Mouse (Mus musculus) midbrain, embryonic 13.5 days (tissue): ENCODE data around the gene Spcs2. TPM values are rescaled to one million over a fixed set of nuclear protein-coding genes. Genes with fewer than 3 reads are reported as not detected.

Experiments
- ATAC-seq: fragments of 200-750 bp; cut with Nextera tagmentation; 2 replicates; pipeline ENCODE4 v1.8.0; 2017; ENCODE audit warnings: mild to moderate bottlenecking, moderate TSS enrichment, moderate library complexity
- H3K27ac ChIP-seq: fragments of 300-500 bp; sonication (generic); 2 replicates; pipeline ENCODE4 v1.5.1; 2015; ENCODE audit warnings: inconsistent platforms, mild to moderate bottlenecking, moderate library complexity
- H3K27me3 ChIP-seq: fragments of 300-500 bp; sonication (generic); 2 replicates; pipeline ENCODE4 v1.6.1; 2015; ENCODE audit warnings: mild to moderate bottlenecking, inconsistent platforms
- H3K36me3 ChIP-seq: fragments of 300-500 bp; sonication (generic); 2 replicates; pipeline ENCODE4 v1.6.1; 2015; ENCODE audit warnings: mild to moderate bottlenecking, inconsistent platforms
- H3K4me1 ChIP-seq: fragments of 300-500 bp; sonication (generic); replicated peaks from 2 replicates; pipeline ENCODE4 v1.6.1; 2015; ENCODE audit warnings: inconsistent platforms
- H3K4me2 ChIP-seq: fragments of 300-500 bp; sonication (generic); replicated peaks from 2 replicates; pipeline ENCODE4 v1.6.1; 2015; ENCODE audit warnings: moderate library complexity, mild to moderate bottlenecking, inconsistent platforms
- H3K4me3 ChIP-seq: fragments of 300-500 bp; sonication (generic); replicated peaks from 2 replicates; pipeline ENCODE4 v1.5.1; 2015; ENCODE audit warnings: mild to moderate bottlenecking, inconsistent platforms
- H3K9ac ChIP-seq: fragments of 300-500 bp; sonication (generic); replicated peaks from 2 replicates; pipeline ENCODE4 v1.6.1; 2015; ENCODE audit warnings: mild to moderate bottlenecking, inconsistent platforms
- H3K9me3 ChIP-seq: fragments of 300-500 bp; sonication (generic); 2 replicates; pipeline ENCODE4 v1.6.1; 2016; ENCODE audit warnings: mild to moderate bottlenecking, inconsistent platforms
- WGBS: fragments of 180-500 bp; shearing (Covaris S2); methylation state at CpG from one replicate; pipeline ENCODE4 v1.1.7; 2015; 5-methylcytosine and 5-hydroxymethylcytosine counted together
- polyA plus RNA-seq: library from polyadenylated mRNA; unstranded; fragments of >200 nt; fragmentation: Nextera tagmentation; extraction: Ambion mirVana; gene quantifications from 2 replicates; pipeline ENCODE4 v1.2.1, GENCODE M21; 2015

The Spcs2 gene
- polyA plus RNA-seq, 1 experiment from 2014 or later: 326 TPM

DNA sequence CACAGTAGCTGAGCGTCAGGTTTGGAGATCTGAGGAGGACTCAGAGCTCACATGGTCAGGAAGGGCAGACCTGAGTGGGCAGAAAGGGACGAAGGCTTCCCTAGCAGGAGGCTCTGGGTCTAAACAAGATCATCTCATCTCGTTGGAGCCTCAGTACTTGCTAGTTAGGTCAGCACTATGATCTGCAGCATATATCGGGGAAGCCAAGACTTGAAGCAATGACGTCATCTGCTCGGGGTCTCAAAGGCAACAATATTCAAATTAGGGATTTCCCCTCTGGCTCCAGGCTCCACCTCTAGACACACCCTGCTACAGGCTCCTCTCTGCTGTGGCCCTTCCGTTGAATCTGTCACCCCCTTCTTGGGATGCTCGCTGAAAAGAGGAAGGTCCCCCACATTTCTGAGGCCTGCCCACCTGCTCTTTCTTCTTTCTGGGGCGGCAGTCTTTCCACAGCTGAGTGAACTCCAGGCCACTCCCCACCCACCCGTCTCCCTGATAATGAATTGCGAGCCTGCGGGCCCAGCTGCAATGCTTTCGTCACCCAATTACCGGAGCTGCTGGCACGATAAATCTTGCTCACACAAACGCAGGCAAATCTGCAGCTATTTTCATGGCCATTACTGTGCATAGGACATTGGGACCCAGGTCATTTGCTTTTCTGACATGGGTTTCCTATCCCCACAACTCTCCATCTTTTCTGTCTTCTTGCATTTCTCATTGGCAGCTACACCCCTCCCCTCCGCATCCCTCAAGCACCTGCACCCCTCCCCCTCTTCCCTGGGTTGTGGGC is 67.9 kb downstream of the Spcs2 start:
- peak; percentile 67 for ATAC-seq
- Histone ChIP-seq H3K36me3 (no peaks in the 10 kb centered on the region), H3K27me3 (0 out of 2 replicates have a peak, but pooled peaks cover 2% of the 10 kb centered on the region), H3K9ac (peak overlapping the region; percentile 42), H3K4me3 (peak overlapping the region; percentile 13; the same call in 1 of the 2 replicates), H3K4me1 (peaks cover 31% of the 10 kb centered on the region), H3K27ac (peak overlapping the region; percentile 32), H3K9me3 (no peaks in the 10 kb centered on the region), H3K4me2 (peak overlapping the region; percentile 45)
- WGBS: 12% methylated on average over 17 of the region's 17 CpGs

- H3K4me3 ChIP-seq: no peak overlapping the region
- no peaks in the 10 kb centered on the region for H3K36me3 ChIP-seq
- H3K9ac ChIP-seq: no peak overlapping the region
- peaks cover 31% of the 10 kb centered on the region for H3K4me1 ChIP-seq
- 0 out of 2 replicates have a peak, but pooled peaks cover 2% of the 10 kb centered on the region for H3K27me3 ChIP-seq
- H3K4me2 ChIP-seq: no peak overlapping the region
- H3K27ac ChIP-seq: no peak overlapping the region
- ATAC-seq: no peak
- no peaks in the 10 kb centered on the region for H3K9me3 ChIP-seq
- 58% methylated on average over 2 of the region's 2 CpGs for WGBS
These were observed 69.2 kb downstream of the Spcs2 start for GRCm38 (mm10) chr7:99794096-99794495.

DNA sequence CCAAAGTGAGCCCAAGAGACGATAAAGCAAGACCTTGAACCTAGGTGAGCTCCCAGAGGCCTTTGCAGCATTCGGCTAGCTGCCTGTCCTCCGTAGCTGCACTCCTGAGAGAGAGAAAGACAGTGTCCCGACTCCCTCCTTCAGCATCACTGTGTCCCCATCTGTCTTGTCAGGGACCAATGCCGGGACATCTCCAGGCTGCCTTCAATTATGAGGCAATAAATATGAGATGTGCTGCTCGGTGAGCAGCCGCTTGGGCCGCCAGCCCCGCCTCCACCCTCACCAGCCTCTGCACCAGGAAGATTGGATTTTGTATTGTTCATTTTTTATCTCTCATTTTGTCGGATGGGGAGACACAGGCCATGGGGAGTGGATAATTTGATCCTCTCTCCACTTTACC is 72.4 kb downstream of the Spcs2 start:
- no peaks in the 10 kb centered on the region for H3K9me3 ChIP-seq
- H3K27me3 ChIP-seq: no peaks in the 10 kb centered on the region
- ATAC-seq: 0 out of 2 replicates have a peak, but pooled peaks have one; percentile 5
- no peaks in the 10 kb centered on the region for H3K36me3 ChIP-seq
- H3K4me2 ChIP-seq: no peak overlapping the region
- whole genome bisulfite sequencing: 77% methylated on average over 10 of the region's 10 CpGs
- H3K27ac ChIP-seq: no peak overlapping the region
- H3K9ac ChIP-seq: no peak overlapping the region
- peaks cover 26% of the 10 kb centered on the region for H3K4me1 ChIP-seq
- no peak overlapping the region for H3K4me3 ChIP-seq

GRCm38 (mm10) chr7:99788563-99788962 is 74.7 kb downstream of the Spcs2 start:
- Histone ChIP-seq H3K9ac (no peak overlapping the region), H3K4me2 (no peak overlapping the region), H3K27me3 (no peaks in the 10 kb centered on the region), H3K4me1 (peaks cover 15% of the 10 kb centered on the region), H3K27ac (no peak overlapping the region), H3K36me3 (no peaks in the 10 kb centered on the region), H3K4me3 (no peak overlapping the region), H3K9me3 (no peaks in the 10 kb centered on the region)
- ATAC-seq: no peak
- WGBS: 59% methylated on average over 5 of the region's 5 CpGs

GRCm38 (mm10) chr7:99787935-99788334 is 75.3 kb downstream of the Spcs2 start:
- no peak overlapping the region for H3K4me2 ChIP-seq
- no peak overlapping the region for H3K4me3 ChIP-seq
- 47% methylated on average over 2 of the region's 2 CpGs for WGBS
- H3K4me1 ChIP-seq: peaks cover 15% of the 10 kb centered on the region
- H3K27me3 ChIP-seq: no peaks in the 10 kb centered on the region
- no peaks in the 10 kb centered on the region for H3K9me3 ChIP-seq
- H3K27ac ChIP-seq: no peak overlapping the region
- ATAC-seq: no peak
- H3K36me3 ChIP-seq: no peaks in the 10 kb centered on the region
- H3K9ac ChIP-seq: no peak overlapping the region

Other genes starting within 250 kb of the Spcs2 start
- 0.64 and 1.0 TPM in 2 replicates for gene Tpbgl, start 236.4 kb downstream of the Spcs2 start, polyA plus RNA-seq
- 4.1 and 5.0 TPM in 2 replicates for gene Slco2b1, start 152.1 kb downstream of the Spcs2 start, polyA plus RNA-seq
- not detected in 2 replicates for gene Olfr520, start 133.2 kb downstream of the Spcs2 start, polyA plus RNA-seq
- gene Olfr521, start 100.0 kb downstream of the Spcs2 start, polyA plus RNA-seq: not detected in 2 replicates
- 1.1 and 1.2 TPM in 2 replicates for gene Neu3, start 35.0 kb downstream of the Spcs2 start, polyA plus RNA-seq
- gene Xrra1, start 4.3 kb downstream of the Spcs2 start, polyA plus RNA-seq: 0.62 and 0.79 TPM in 2 replicates
- 5.0 and 5.5 TPM in 2 replicates for gene Rnf169, start 117.0 kb upstream of the Spcs2 start, polyA plus RNA-seq
- not detected in 2 replicates for gene Chrdl2, start 142.7 kb upstream of the Spcs2 start, polyA plus RNA-seq